Mouse (Mus musculus): ENCODE measurements around the gene Adam22. TPM values are rescaled to one million over a fixed set of nuclear protein-coding genes. Genes with fewer than 3 reads are reported as not detected.

Adam22 gene
- polyA plus RNA-seq, 1 experiment from 2014 or later: 4.7 TPM

- H3K4me3 ChIP-seq: no peak overlapping the region
- no peaks in the 10 kb centered on the region for H3K36me3 ChIP-seq
- 43% methylated on average over 1 of the region's 1 CpGs for WGBS
- H3K9me3 ChIP-seq: no peaks in the 10 kb centered on the region
- peaks cover 14% of the 10 kb centered on the region for H3K4me1 ChIP-seq
- DNase-seq (ENCODE audit: low spot score): no peak
- H3K27ac ChIP-seq: no peak overlapping the region
- H3K27me3 ChIP-seq (ENCODE audit: insufficient read depth, poor library complexity, severe bottlenecking): no peaks in the 10 kb centered on the region
Observed at GRCm38 (mm10) chr5:8362361-8362760, 5.6 kb downstream of the Adam22 start.

- H3K9me3 ChIP-seq: no peaks in the 10 kb centered on the region
- H3K27me3 ChIP-seq (ENCODE audit: insufficient read depth, poor library complexity, severe bottlenecking): no peaks in the 10 kb centered on the region
- no peak overlapping the region for H3K4me3 ChIP-seq
- no peaks in the 10 kb centered on the region for H3K36me3 ChIP-seq
- no peak for DNase-seq (ENCODE audit: low spot score)
- H3K27ac ChIP-seq: peak overlapping the region; percentile 30; the same call in 1 of the 2 replicates
- H3K4me1 ChIP-seq: peaks cover 13% of the 10 kb centered on the region
- WGBS: 62% methylated on average over 8 of the region's 8 CpGs
Observed at GRCm38 (mm10) chr5:8357677-8358076, 10.3 kb downstream of the Adam22 start.

- no peaks in the 10 kb centered on the region for H3K27me3 ChIP-seq (ENCODE audit: insufficient read depth, poor library complexity, severe bottlenecking)
- H3K27ac ChIP-seq: peak overlapping the region; percentile 30; the same call in 1 of the 2 replicates
- no peaks in the 10 kb centered on the region for H3K36me3 ChIP-seq
- H3K9me3 ChIP-seq: no peaks in the 10 kb centered on the region
- H3K4me1 ChIP-seq: peaks cover 13% of the 10 kb centered on the region
- H3K4me3 ChIP-seq: no peak overlapping the region
- 52% methylated on average over 13 of the region's 13 CpGs for WGBS
- no peak for DNase-seq (ENCODE audit: low spot score)
Observed at GRCm38 (mm10) chr5:8356885-8357651, 10.9 kb downstream of the Adam22 start.

GRCm38 (mm10) chr5:8356326-8356725 lies 11.6 kb downstream of the Adam22 start:
- Histone ChIP-seq H3K9me3 (no peaks in the 10 kb centered on the region), H3K27ac (no peak overlapping the region), H3K4me1 (peaks cover 13% of the 10 kb centered on the region), H3K4me3 (no peak overlapping the region), H3K27me3 (ENCODE audit: insufficient read depth, poor library complexity, severe bottlenecking) (no peaks in the 10 kb centered on the region), H3K36me3 (no peaks in the 10 kb centered on the region)
- WGBS: 41% methylated on average over 2 of the region's 2 CpGs
- no peak for DNase-seq (ENCODE audit: low spot score)

- no peaks in the 10 kb centered on the region for H3K27me3 ChIP-seq (ENCODE audit: insufficient read depth, poor library complexity, severe bottlenecking)
- H3K36me3 ChIP-seq: no peaks in the 10 kb centered on the region
Observed at GRCm38 (mm10) chr5:8349557-8349956, 18.4 kb downstream of the Adam22 start.

GRCm38 (mm10) chr5:8346329-8346728 lies 21.6 kb downstream of the Adam22 start:
- no peak for DNase-seq (ENCODE audit: low spot score)
- Histone ChIP-seq H3K9me3 (no peaks in the 10 kb centered on the region), H3K4me3 (no peak overlapping the region), H3K27me3 (ENCODE audit: insufficient read depth, poor library complexity, severe bottlenecking) (no peaks in the 10 kb centered on the region), H3K36me3 (no peaks in the 10 kb centered on the region), H3K4me1 (no peaks in the 10 kb centered on the region), H3K27ac (no peak overlapping the region)

More at GRCm38 (mm10) chr5:8349557-8349956, 18.4 kb downstream of the Adam22 start:
- Histone ChIP-seq H3K9me3 (no peaks in the 10 kb centered on the region), H3K4me1 (no peaks in the 10 kb centered on the region), H3K27ac (no peak overlapping the region), H3K4me3 (no peak overlapping the region)
- WGBS: 69% methylated on average over 10 of the region's 10 CpGs
- DNase-seq (ENCODE audit: low spot score): no peak

- no peaks in the 10 kb centered on the region for H3K36me3 ChIP-seq
- no peaks in the 10 kb centered on the region for H3K27me3 ChIP-seq (ENCODE audit: insufficient read depth, poor library complexity, severe bottlenecking)
- 77% methylated on average over 3 of the region's 3 CpGs for WGBS
- DNase-seq (ENCODE audit: low spot score): no peak
- no peak overlapping the region for H3K4me3 ChIP-seq
- no peaks in the 10 kb centered on the region for H3K9me3 ChIP-seq
- H3K4me1 ChIP-seq: no peaks in the 10 kb centered on the region
- H3K27ac ChIP-seq: no peak overlapping the region
Observed at GRCm38 (mm10) chr5:8343296-8343695, 24.7 kb downstream of the Adam22 start.

- Histone ChIP-seq H3K4me3 (no peak overlapping the region), H3K36me3 (no peaks in the 10 kb centered on the region), H3K4me1 (no peaks in the 10 kb centered on the region), H3K9me3 (no peaks in the 10 kb centered on the region), H3K27me3 (ENCODE audit: insufficient read depth, poor library complexity, severe bottlenecking) (no peaks in the 10 kb centered on the region), H3K27ac (no peak overlapping the region)
- WGBS: 88% methylated on average over 4 of the region's 4 CpGs
- no peak for DNase-seq (ENCODE audit: low spot score)
Observed at GRCm38 (mm10) chr5:8341676-8342075, 26.3 kb downstream of the Adam22 start.

GRCm38 (mm10) chr5:8327645-8328269 lies 40.2 kb downstream of the Adam22 start:
- WGBS: 78% methylated on average over 4 of the region's 4 CpGs
- no peaks in the 10 kb centered on the region for H3K36me3 ChIP-seq
- H3K27me3 ChIP-seq (ENCODE audit: insufficient read depth, poor library complexity, severe bottlenecking): no peaks in the 10 kb centered on the region
- no peak overlapping the region for H3K27ac ChIP-seq
- H3K9me3 ChIP-seq: no peaks in the 10 kb centered on the region
- no peaks in the 10 kb centered on the region for H3K4me1 ChIP-seq
- no peak overlapping the region for H3K4me3 ChIP-seq
- no peak for DNase-seq (ENCODE audit: low spot score)

- no peak overlapping the region for H3K27ac ChIP-seq
- no peak for DNase-seq (ENCODE audit: low spot score)
- H3K4me1 ChIP-seq: no peaks in the 10 kb centered on the region
- no peaks in the 10 kb centered on the region for H3K36me3 ChIP-seq
- H3K27me3 ChIP-seq (ENCODE audit: insufficient read depth, poor library complexity, severe bottlenecking): no peaks in the 10 kb centered on the region
- 79% methylated on average over 5 of the region's 5 CpGs for WGBS
- H3K9me3 ChIP-seq: no peaks in the 10 kb centered on the region
- no peak overlapping the region for H3K4me3 ChIP-seq
Observed at GRCm38 (mm10) chr5:8326671-8327070, 41.3 kb downstream of the Adam22 start.

- 81% methylated on average over 2 of the region's 2 CpGs for WGBS
- Histone ChIP-seq H3K4me1 (no peaks in the 10 kb centered on the region), H3K4me3 (no peak overlapping the region), H3K36me3 (no peaks in the 10 kb centered on the region), H3K27me3 (ENCODE audit: insufficient read depth, poor library complexity, severe bottlenecking) (no peaks in the 10 kb centered on the region), H3K9me3 (no peaks in the 10 kb centered on the region), H3K27ac (no peak overlapping the region)
- DNase-seq (ENCODE audit: low spot score): no peak
Observed at GRCm38 (mm10) chr5:8312324-8312723, 55.6 kb downstream of the Adam22 start.

- no peak overlapping the region for H3K4me3 ChIP-seq
- H3K9me3 ChIP-seq: no peaks in the 10 kb centered on the region
- H3K27me3 ChIP-seq (ENCODE audit: insufficient read depth, poor library complexity, severe bottlenecking): no peaks in the 10 kb centered on the region
- 79% methylated on average over 4 of the region's 4 CpGs for WGBS
- no peak for DNase-seq (ENCODE audit: low spot score)
- H3K36me3 ChIP-seq: no peaks in the 10 kb centered on the region
- H3K4me1 ChIP-seq: no peaks in the 10 kb centered on the region
- H3K27ac ChIP-seq: no peak overlapping the region
Observed at GRCm38 (mm10) chr5:8310907-8311306, 57.1 kb downstream of the Adam22 start.

GRCm38 (mm10) chr5:8297719-8298419 lies 70.1 kb downstream of the Adam22 start:
- H3K9me3 ChIP-seq: no peaks in the 10 kb centered on the region
- no peaks in the 10 kb centered on the region for H3K27me3 ChIP-seq (ENCODE audit: insufficient read depth, poor library complexity, severe bottlenecking)
- H3K4me3 ChIP-seq: no peak overlapping the region
- no peaks in the 10 kb centered on the region for H3K4me1 ChIP-seq
- WGBS: 77% methylated on average over 10 of the region's 10 CpGs
- H3K36me3 ChIP-seq: no peaks in the 10 kb centered on the region
- H3K27ac ChIP-seq: no peak overlapping the region
- DNase-seq (ENCODE audit: low spot score): no peak

Measured in heart, embryonic 10.5 days (tissue).